Mouse (Mus musculus): ENCODE measurements around the gene Atp13a2. TPM values are rescaled to one million over a fixed set of nuclear protein-coding genes. Genes with fewer than 3 reads are reported as not detected.

Atp13a2 gene
- 58.0 TPM for polyA plus RNA-seq (2017; shearing (Covaris generic))

GRCm38 (mm10) chr4:140986711-140987395 lies at the start of gene Atp13a2:
Atp13a2 (plus strand) TSS chr4:140986873.

GRCm38 (mm10) chr4:140960781-140961466 lies 25.7 kb upstream of the Atp13a2 start, which contains the start of gene Sdhb:
Sdhb (plus strand) TSS chr4:140961203.

GRCm38 (mm10) chr4:141010118-141010517 lies 23.4 kb downstream of the Atp13a2 start, which contains the start of gene Mfap2:
Mfap2 (plus strand) TSS chr4:141010418.

Other genes starting within 250 kb of the Atp13a2 start
- not detected for gene Padi6, start 244.2 kb upstream of the Atp13a2 start, polyA plus RNA-seq (2017; shearing (Covaris generic))
- gene Padi4, start 212.6 kb upstream of the Atp13a2 start, polyA plus RNA-seq (2017; shearing (Covaris generic)) = 0.84 TPM
- 0.28 TPM for gene Padi3, start 176.2 kb upstream of the Atp13a2 start, polyA plus RNA-seq (2017; shearing (Covaris generic))
- 0.51 TPM for gene Padi1, start 141.1 kb upstream of the Atp13a2 start, polyA plus RNA-seq (2017; shearing (Covaris generic))
- gene Padi2, start 80.5 kb upstream of the Atp13a2 start, polyA plus RNA-seq (2017; shearing (Covaris generic)) = 13.2 TPM
- 268 TPM for gene Sdhb, start 25.7 kb upstream of the Atp13a2 start, polyA plus RNA-seq (2017; shearing (Covaris generic))
- gene Mfap2, start 23.5 kb downstream of the Atp13a2 start, polyA plus RNA-seq (2017; shearing (Covaris generic)) = not detected
- 5.6 TPM for gene Crocc, start 73.7 kb downstream of the Atp13a2 start, polyA plus RNA-seq (2017; shearing (Covaris generic))
- 141 TPM for gene Necap2, start 91.5 kb downstream of the Atp13a2 start, polyA plus RNA-seq (2017; shearing (Covaris generic))
- 0.49 TPM for gene Spata21, start 101.5 kb downstream of the Atp13a2 start, polyA plus RNA-seq (2017; shearing (Covaris generic))
- 62.5 TPM for gene Szrd1, start 152.9 kb downstream of the Atp13a2 start, polyA plus RNA-seq (2017; shearing (Covaris generic))
- 22.4 TPM for gene Fbxo42, start 161.0 kb downstream of the Atp13a2 start, polyA plus RNA-seq (2017; shearing (Covaris generic))
- gene Rsg1, start 227.1 kb downstream of the Atp13a2 start, polyA plus RNA-seq (2017; shearing (Covaris generic)) = 5.5 TPM

Data from CD4-positive, CD25-positive, alpha-beta regulatory T cell (primary cell).